Mouse (Mus musculus): ENCODE measurements at regions not wholly inside any gene's neighbourhood (a gene's known extent, or its start where the extent isn't known, plus 50 kb on each side); places are given as distances from the start of the nearest gene placed in this dataset.

- 83% methylated on average over 3 of the region's 3 CpGs for WGBS (ENCODE audit: insufficient replicate concordance)
- ATAC-seq (replicated peaks; ENCODE audit: insufficient number of reproducible peaks, low FRiP score, low TSS enrichment), result no peak
- no peaks in the 10 kb centered on the region for H3K27me3 ChIP-seq (ENCODE audit: control insufficient read depth, insufficient read depth, low read length)
- H3K4me2 ChIP-seq, result no peak overlapping the region
- H3K36me3 ChIP-seq (ENCODE audit: control insufficient read depth, insufficient read depth, low read length), result no peaks in the 10 kb centered on the region
- H3K9me3 ChIP-seq (replicated peaks; ENCODE audit: control insufficient read depth, low read length), result no peaks in the 10 kb centered on the region
- H3K27ac ChIP-seq (ENCODE audit: low read depth, low read length), result no peak overlapping the region
- no peak overlapping the region for H3K4me3 ChIP-seq (ENCODE audit: low read depth, low read length)
- H3K4me1 ChIP-seq (ENCODE audit: control insufficient read depth, insufficient read depth, low read length), result no peaks in the 10 kb centered on the region
- no peak overlapping the region for H3K9ac ChIP-seq (ENCODE audit: low read depth, low read length)
These were observed 107.9 kb upstream of the Tmc3 start for GRCm38 (mm10) chr7:83476861-83477260.

- no peak overlapping the region for H3K27ac ChIP-seq (ENCODE audit: low read depth, low read length)
- no peaks in the 10 kb centered on the region for H3K4me1 ChIP-seq (ENCODE audit: control insufficient read depth, insufficient read depth, low read length)
- 46% methylated on average over 7 of the region's 7 CpGs for WGBS (ENCODE audit: insufficient replicate concordance)
- H3K4me3 ChIP-seq (ENCODE audit: low read depth, low read length), result no peak overlapping the region
- no peak overlapping the region for H3K4me2 ChIP-seq
- no peak for ATAC-seq (replicated peaks; ENCODE audit: insufficient number of reproducible peaks, low FRiP score, low TSS enrichment)
- H3K9ac ChIP-seq (ENCODE audit: low read depth, low read length), result no peak overlapping the region
- H3K36me3 ChIP-seq (ENCODE audit: control insufficient read depth, insufficient read depth, low read length), result no peaks in the 10 kb centered on the region
- H3K9me3 ChIP-seq (replicated peaks; ENCODE audit: control insufficient read depth, low read length), result no peaks in the 10 kb centered on the region
- no peaks in the 10 kb centered on the region for H3K27me3 ChIP-seq (ENCODE audit: control insufficient read depth, insufficient read depth, low read length)
These were observed 107.0 kb upstream of the Tmc3 start for GRCm38 (mm10) chr7:83477661-83478121.

GRCm38 (mm10) chr7:83481655-83482054, 103.1 kb upstream of the Tmc3 start:
- Histone ChIP-seq H3K27me3 (ENCODE audit: control insufficient read depth, insufficient read depth, low read length) (no peaks in the 10 kb centered on the region), H3K36me3 (ENCODE audit: control insufficient read depth, insufficient read depth, low read length) (no peaks in the 10 kb centered on the region), H3K4me3 (ENCODE audit: low read depth, low read length) (no peak overlapping the region), H3K27ac (ENCODE audit: low read depth, low read length) (no peak overlapping the region), H3K9me3 (replicated peaks; ENCODE audit: control insufficient read depth, low read length) (no peaks in the 10 kb centered on the region), H3K4me2 (no peak overlapping the region), H3K9ac (ENCODE audit: low read depth, low read length) (no peak overlapping the region), H3K4me1 (ENCODE audit: control insufficient read depth, insufficient read depth, low read length) (no peaks in the 10 kb centered on the region)
- no peak for ATAC-seq (replicated peaks; ENCODE audit: insufficient number of reproducible peaks, low FRiP score, low TSS enrichment)

DNA sequence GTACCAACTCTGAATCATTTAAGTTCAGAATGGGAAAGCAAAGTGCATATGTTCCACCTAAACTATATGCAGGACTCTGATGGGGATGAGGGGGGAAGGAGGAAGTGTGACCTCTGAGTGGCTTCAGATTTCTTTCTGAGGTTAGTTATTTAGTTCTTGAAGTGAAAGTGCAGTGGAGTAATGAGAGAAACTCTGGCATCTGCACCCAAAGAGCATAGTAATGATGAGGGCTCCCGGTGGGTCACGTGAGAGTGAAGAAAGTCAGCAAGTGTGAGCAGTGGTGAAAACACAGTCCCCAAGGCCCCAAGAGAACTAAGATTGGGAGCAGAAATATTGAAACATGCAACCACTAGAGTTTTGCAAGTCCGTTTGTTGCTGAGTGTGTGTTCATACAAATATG, 102.5 kb upstream of the Tmc3 start:
- no peaks in the 10 kb centered on the region for H3K36me3 ChIP-seq (ENCODE audit: control insufficient read depth, insufficient read depth, low read length)
- no peaks in the 10 kb centered on the region for H3K4me1 ChIP-seq (ENCODE audit: control insufficient read depth, insufficient read depth, low read length)
- no peak overlapping the region for H3K4me2 ChIP-seq
- H3K4me3 ChIP-seq (ENCODE audit: low read depth, low read length), result no peak overlapping the region
- ATAC-seq (replicated peaks; ENCODE audit: insufficient number of reproducible peaks, low FRiP score, low TSS enrichment), result no peak
- no peak overlapping the region for H3K27ac ChIP-seq (ENCODE audit: low read depth, low read length)
- WGBS (ENCODE audit: insufficient replicate concordance), result 82% methylated on average over 3 of the region's 3 CpGs
- H3K9me3 ChIP-seq (replicated peaks; ENCODE audit: control insufficient read depth, low read length), result no peaks in the 10 kb centered on the region
- no peaks in the 10 kb centered on the region for H3K27me3 ChIP-seq (ENCODE audit: control insufficient read depth, insufficient read depth, low read length)
- no peak overlapping the region for H3K9ac ChIP-seq (ENCODE audit: low read depth, low read length)

DNA sequence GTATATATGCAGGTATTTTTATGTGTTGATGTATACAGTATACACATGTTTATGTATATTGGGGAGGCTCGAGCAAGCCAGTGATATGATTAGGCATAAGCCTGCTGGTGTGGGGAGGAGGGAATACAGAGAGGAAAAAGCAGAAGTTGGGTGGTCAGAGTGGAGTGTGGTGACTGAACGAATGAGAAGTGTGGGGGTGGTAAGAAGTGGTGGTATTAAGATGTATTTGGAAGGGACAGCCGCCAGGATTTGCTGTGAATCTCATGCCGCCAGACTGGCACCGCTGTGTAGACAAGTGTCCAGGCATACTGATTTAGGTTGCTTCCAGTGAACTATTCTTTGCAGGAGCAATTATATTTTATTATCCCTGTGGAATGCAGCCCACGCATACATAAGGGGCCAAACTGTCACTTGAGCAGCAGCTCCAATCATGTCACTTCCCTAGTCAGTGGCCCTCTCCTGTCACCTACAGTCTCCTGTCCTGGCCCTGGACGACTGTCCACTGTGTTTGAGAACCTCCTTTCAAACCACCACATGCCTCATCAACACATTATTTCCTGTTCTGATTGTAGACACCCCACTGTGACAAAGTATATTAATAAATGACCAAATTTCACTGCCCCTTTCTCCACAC, 101.9 kb upstream of the Tmc3 start:
- no peaks in the 10 kb centered on the region for H3K27me3 ChIP-seq (ENCODE audit: control insufficient read depth, insufficient read depth, low read length)
- no peaks in the 10 kb centered on the region for H3K4me1 ChIP-seq (ENCODE audit: control insufficient read depth, insufficient read depth, low read length)
- no peaks in the 10 kb centered on the region for H3K9me3 ChIP-seq (replicated peaks; ENCODE audit: control insufficient read depth, low read length)
- no peak overlapping the region for H3K4me3 ChIP-seq (ENCODE audit: low read depth, low read length)
- no peak overlapping the region for H3K9ac ChIP-seq (ENCODE audit: low read depth, low read length)
- no peak for ATAC-seq (replicated peaks; ENCODE audit: insufficient number of reproducible peaks, low FRiP score, low TSS enrichment)
- 65% methylated on average over 7 of the region's 7 CpGs for WGBS (ENCODE audit: insufficient replicate concordance)
- H3K27ac ChIP-seq (ENCODE audit: low read depth, low read length), result no peak overlapping the region
- no peak overlapping the region for H3K4me2 ChIP-seq
- no peaks in the 10 kb centered on the region for H3K36me3 ChIP-seq (ENCODE audit: control insufficient read depth, insufficient read depth, low read length)

GRCm38 (mm10) chr7:83486156-83486750, 98.5 kb upstream of the Tmc3 start:
- Histone ChIP-seq H3K36me3 (ENCODE audit: control insufficient read depth, insufficient read depth, low read length) (no peaks in the 10 kb centered on the region), H3K4me1 (ENCODE audit: control insufficient read depth, insufficient read depth, low read length) (0 out of 2 replicates have a peak, but pooled peaks cover 2% of the 10 kb centered on the region), H3K9me3 (replicated peaks; ENCODE audit: control insufficient read depth, low read length) (no peaks in the 10 kb centered on the region), H3K9ac (ENCODE audit: low read depth, low read length) (no peak overlapping the region), H3K27me3 (ENCODE audit: control insufficient read depth, insufficient read depth, low read length) (no peaks in the 10 kb centered on the region), H3K4me2 (no peak overlapping the region), H3K27ac (ENCODE audit: low read depth, low read length) (no peak overlapping the region), H3K4me3 (ENCODE audit: low read depth, low read length) (no peak overlapping the region)
- ATAC-seq (replicated peaks; ENCODE audit: insufficient number of reproducible peaks, low FRiP score, low TSS enrichment), result no peak
- WGBS (ENCODE audit: insufficient replicate concordance), result 53% methylated on average over 2 of the region's 2 CpGs

- H3K27ac ChIP-seq (ENCODE audit: low read depth, low read length), result no peak overlapping the region
- WGBS (ENCODE audit: insufficient replicate concordance), result 70% methylated on average over 1 of the region's 1 CpGs
- no peaks in the 10 kb centered on the region for H3K9me3 ChIP-seq (replicated peaks; ENCODE audit: control insufficient read depth, low read length)
- H3K27me3 ChIP-seq (ENCODE audit: control insufficient read depth, insufficient read depth, low read length), result no peaks in the 10 kb centered on the region
- H3K4me3 ChIP-seq (ENCODE audit: low read depth, low read length), result no peak overlapping the region
- no peak for ATAC-seq (replicated peaks; ENCODE audit: insufficient number of reproducible peaks, low FRiP score, low TSS enrichment)
- H3K9ac ChIP-seq (ENCODE audit: low read depth, low read length), result no peak overlapping the region
- 0 out of 2 replicates have a peak, but pooled peaks cover 2% of the 10 kb centered on the region for H3K4me1 ChIP-seq (ENCODE audit: control insufficient read depth, insufficient read depth, low read length)
- no peak overlapping the region for H3K4me2 ChIP-seq
- H3K36me3 ChIP-seq (ENCODE audit: control insufficient read depth, insufficient read depth, low read length), result no peaks in the 10 kb centered on the region
These were observed 94.9 kb upstream of the Tmc3 start for GRCm38 (mm10) chr7:83489790-83490189.

DNA sequence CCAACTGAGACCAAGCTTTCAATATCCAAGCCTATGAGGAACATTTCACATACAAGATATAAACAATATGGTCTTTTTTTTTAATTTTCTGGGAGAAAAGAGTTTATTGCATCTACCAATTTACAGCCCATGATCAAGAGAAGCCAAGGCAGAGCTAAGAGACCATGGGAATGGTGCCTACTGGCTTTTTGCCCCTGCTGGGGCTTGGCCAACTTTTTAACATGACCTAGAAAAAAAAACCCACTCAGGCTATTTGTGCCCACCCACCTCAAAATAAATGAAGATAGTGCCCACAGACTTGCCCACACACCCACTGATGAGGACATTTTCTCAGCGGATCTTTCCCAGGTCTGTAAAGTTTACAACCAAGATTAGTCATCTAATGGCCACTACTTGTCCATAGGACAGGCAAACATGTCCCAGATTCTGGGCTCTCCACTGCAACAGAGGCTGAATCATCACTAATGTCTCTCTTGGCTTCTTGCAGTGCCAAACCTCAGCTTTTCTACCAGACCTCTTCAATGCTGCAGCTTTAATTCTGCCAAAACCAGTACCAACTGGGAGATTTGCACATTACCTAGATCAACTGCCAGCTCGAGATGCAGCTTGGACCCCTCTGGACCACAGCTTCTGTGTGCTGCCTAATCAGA, 79.6 kb upstream of the Tmc3 start:
- Histone ChIP-seq H3K36me3 (ENCODE audit: control insufficient read depth, insufficient read depth, low read length) (no peaks in the 10 kb centered on the region), H3K9ac (ENCODE audit: low read depth, low read length) (no peak overlapping the region), H3K9me3 (replicated peaks; ENCODE audit: control insufficient read depth, low read length) (no peaks in the 10 kb centered on the region), H3K27ac (ENCODE audit: low read depth, low read length) (no peak overlapping the region), H3K4me1 (ENCODE audit: control insufficient read depth, insufficient read depth, low read length) (no peaks in the 10 kb centered on the region), H3K4me2 (no peak overlapping the region), H3K27me3 (ENCODE audit: control insufficient read depth, insufficient read depth, low read length) (no peaks in the 10 kb centered on the region), H3K4me3 (ENCODE audit: low read depth, low read length) (no peak overlapping the region)
- WGBS (ENCODE audit: insufficient replicate concordance), result 74% methylated on average over 2 of the region's 2 CpGs
- ATAC-seq (replicated peaks; ENCODE audit: insufficient number of reproducible peaks, low FRiP score, low TSS enrichment), result no peak

DNA sequence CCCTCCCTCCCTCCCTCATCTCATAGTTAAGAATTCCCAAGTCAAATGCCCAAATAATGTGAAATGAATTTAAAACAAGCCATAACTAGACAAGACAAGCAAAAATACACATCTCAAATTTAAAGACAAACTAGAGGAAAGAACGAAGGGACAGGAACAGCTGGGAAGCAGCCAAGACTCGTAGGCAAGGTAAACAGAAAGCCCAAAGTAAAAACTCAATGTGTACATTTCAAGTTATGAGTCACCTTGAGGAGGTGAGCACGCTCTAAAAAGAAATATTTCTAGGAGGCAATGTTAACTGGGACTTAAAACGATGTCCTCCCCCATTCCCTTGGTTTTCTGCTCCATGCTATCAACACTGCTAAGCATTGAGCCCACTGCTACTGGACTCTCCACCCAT, 68.4 kb upstream of the Tmc3 start:
- Histone ChIP-seq H3K4me1 (ENCODE audit: control insufficient read depth, insufficient read depth, low read length) (no peaks in the 10 kb centered on the region), H3K4me2 (no peak overlapping the region), H3K27ac (ENCODE audit: low read depth, low read length) (no peak overlapping the region), H3K27me3 (ENCODE audit: control insufficient read depth, insufficient read depth, low read length) (no peaks in the 10 kb centered on the region), H3K36me3 (ENCODE audit: control insufficient read depth, insufficient read depth, low read length) (no peaks in the 10 kb centered on the region), H3K4me3 (ENCODE audit: low read depth, low read length) (no peak overlapping the region), H3K9ac (ENCODE audit: low read depth, low read length) (no peak overlapping the region), H3K9me3 (replicated peaks; ENCODE audit: control insufficient read depth, low read length) (no peaks in the 10 kb centered on the region)
- WGBS (ENCODE audit: insufficient replicate concordance), result 65% methylated on average over 4 of the region's 4 CpGs
- ATAC-seq (replicated peaks; ENCODE audit: insufficient number of reproducible peaks, low FRiP score, low TSS enrichment), result no peak
